Mouse (Mus musculus) right cerebral cortex, adult 18-20 months (tissue): Measurements from ENCODE around the gene Abhd4.

ENCODE experiments used
- DNase-seq: peaks from one replicate; pipeline ENCODE4 v3.0.0; 2022; ENCODE audit warnings: mixed read lengths

Gene Abhd4

DNA sequence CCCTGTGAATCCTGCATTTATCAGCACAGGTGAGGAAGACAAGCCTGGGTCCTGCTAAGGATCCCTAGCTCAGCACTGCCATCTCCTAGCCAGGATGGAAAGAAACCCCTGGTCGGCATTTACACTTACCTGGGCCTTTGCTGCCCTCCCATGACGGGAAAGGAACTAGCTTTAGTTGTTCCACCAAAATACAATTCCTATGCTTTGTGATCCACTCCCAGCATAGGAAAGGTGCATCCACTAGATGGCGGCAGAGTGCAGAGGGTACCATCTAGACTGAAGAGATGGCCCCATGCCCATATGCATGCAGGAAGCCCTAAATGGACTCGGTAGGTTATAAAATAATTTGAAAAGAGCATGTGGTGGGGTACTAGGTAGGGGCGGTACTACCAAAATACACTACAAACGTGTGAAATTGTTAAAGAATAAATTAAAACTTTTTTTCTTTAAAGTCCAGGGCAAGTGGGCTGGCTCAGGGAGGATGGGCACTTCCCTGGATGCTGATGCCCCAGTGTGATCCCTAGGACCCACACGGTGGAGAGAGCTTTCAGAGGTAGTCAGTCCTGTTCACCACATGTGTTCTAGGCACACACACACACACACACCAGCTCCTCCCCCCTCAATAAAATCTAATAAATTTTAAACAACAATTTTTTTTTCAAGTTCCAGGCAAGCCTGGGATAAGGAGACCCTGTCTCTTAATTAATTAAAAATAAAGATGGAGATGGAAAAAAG lies 14.8 kb upstream of the Abhd4 start:
- peak; percentile 77 for DNase-seq

DNA sequence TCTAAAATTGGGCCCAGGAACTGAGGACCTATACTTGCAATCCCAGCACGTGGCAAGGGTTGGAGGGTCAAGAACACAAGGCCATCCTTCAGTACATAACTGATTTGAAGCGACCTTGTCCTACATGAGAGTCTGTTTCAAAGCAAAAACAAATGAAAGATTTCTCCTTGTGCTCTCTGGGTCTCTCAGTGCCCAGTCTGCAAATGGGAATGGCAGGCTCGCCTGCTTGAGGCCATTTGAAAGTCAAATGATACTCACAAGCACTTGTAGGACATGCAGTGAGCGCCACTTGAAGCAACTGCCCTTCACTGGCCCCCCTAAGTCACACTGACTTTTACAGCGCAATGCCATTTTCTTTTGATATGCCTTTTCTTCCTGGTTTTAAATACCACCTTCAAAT lies 13.4 kb upstream of the Abhd4 start:
- no peak for DNase-seq

DNA sequence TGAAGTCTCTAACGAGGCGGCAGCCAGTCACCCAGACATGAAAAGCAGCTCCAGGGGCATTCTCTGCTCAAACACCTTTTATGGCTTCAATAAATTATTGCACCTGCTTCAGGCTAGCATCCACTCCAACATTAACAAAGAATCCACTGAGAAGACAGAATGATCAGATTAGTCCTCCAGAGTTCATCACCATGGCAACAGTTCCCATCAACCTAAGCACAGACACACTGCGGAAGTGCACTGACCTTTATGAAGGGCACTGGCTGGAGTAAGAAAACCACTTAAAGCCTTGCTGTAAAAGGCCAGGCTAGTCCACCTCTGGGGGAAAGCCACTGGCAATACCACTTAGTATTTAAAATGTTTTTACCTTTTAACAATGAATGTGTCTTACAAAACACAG lies 9.8 kb upstream of the Abhd4 start:
- DNase-seq: no peak

DNA sequence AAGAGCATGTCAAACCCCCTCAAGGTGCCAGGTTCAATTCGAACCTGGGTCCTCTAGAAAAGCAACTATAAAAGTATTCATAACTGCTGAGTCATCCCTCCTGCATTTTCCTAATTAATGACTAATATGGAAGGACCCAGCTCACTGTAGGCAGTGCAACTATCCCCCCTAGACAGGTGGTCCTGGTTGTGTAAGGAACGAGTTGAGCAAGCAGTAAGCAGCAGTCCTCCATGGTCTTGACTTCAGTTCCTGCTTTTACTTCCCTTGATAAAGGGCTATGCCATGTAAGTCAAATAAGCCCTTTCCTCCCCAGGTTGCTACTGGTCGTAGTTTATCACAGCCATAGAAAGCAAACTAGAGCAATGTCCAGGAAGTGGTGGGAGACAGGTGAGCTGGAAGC lies 7.8 kb upstream of the Abhd4 start:
- DNase-seq: no peak

DNA sequence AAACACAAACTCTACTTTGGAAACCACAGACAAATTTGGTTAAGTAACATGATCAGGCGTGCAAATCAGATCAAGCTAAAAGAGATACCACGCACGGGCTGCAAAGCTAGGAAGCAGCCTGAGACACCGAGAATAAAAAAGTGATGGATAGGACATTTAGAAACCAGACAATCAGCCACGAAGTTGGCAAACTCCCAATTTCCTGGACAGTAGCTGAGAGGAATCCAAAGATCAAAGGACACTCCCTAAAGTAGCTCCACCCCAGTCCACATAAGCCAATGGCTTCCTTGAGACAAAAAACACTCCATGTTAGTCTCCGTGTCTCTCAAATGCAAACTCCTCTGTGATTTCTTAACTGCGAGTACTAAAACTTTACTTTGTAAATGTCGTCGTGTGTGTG lies 4.7 kb upstream of the Abhd4 start:
- DNase-seq: no peak

DNA sequence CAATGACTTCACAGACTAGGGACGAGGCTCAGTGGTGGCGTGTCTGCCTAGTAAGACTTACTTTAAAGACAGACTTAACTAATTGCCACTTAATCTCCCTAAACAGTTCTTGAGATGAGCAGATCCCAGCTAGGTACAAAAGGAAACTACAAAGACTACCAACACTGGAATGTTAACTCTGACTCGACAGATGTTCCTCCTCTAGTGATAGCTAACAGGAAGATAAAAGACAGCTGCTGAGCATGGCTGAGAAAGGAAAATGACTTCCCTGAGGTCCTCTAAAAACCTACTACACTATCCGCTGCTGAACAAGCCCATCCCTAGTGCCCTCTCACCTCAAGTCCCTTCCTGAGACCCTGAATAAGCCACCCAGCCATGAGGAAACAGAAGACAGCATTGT lies 3.9 kb upstream of the Abhd4 start:
- no peak for DNase-seq

DNA sequence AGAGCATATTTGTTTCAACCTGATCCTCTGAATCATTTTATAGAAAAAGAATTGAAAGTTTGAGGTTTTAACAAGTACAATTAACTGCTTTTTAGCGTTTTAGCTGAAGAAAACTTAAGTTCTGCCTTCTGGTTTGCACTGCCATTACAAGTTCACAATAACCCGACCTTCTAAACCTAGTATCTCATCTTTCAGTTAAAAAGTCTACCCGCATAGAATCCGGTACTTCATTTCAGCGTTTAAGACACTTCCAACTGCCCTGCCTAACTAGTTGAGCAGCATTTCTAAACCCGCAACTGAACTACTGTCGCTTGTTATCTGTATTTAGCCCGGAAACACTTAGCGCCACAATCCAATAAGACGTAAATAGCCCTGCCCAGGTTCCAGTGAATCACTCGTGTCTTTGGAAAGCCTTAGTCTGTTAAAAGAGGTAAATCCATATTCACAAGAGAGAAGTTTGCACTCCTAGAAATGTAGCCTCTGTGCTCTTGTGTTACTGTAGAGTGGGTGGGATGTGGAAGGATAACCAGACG lies 748 bp downstream of the Abhd4 start:
- DNase-seq: no peak

DNA sequence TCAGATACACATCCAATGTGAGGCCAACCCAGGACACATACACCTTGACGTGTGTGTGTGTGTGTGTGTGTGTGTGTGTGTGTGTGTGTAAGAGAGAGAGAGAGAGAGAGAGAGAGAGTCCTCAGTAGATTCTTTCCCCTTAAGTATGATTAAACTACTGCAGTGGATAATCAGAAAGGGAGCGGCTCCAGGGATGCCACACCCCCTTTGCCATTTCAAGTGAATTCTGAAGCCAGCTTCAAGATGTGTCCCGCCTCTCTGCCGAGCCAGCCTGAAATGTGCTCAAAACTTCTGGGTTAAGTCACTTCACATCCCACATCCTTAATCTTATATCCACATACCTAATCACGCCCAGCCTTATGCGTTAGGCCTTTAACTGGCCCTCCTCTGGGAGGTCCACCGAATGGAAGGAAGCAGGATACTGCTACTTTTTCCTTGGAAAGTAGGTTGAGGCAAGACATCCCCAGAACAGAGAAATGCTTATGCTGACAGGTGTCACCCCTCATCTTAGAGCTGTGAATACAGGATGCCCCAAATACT lies 4.2 kb downstream of the Abhd4 start:
- DNase-seq: no peak

DNA sequence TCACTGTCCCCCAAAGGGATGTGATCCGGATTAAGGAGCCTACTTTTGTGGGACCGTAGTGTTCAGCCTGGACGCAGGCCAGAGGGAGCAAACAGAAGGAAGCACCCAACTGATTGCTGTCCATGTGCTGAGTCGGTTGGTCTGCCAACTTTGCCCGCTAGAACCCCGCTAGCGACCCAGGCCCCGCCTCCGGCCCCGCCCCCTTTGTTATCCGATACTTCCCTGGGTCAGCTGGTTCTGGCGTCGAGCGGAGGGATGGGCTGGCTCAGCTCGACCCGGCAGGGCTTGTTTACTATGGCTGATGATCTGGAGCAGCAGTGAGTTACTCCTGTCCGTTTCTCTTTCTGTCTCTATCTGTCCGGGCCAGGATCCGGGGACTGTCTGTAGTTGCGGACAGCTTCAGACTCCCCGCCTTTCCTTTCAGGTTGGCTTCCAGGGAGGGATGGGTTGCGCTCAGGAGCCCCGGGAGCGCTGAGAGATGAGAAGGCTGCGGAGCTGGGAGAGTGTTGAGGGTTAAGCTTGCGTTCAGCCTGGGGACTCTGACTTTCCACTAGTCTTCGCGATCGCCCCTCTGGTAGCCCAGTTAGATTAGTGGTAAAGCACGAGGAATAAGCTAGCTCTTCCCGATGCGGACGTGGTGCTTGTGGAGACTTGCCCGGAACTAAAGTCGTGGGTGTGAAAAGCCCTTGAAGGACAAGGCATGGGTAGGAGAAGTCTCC lies 5.2 kb downstream of the Abhd4 start:
- DNase-seq: peak; percentile 86

DNA sequence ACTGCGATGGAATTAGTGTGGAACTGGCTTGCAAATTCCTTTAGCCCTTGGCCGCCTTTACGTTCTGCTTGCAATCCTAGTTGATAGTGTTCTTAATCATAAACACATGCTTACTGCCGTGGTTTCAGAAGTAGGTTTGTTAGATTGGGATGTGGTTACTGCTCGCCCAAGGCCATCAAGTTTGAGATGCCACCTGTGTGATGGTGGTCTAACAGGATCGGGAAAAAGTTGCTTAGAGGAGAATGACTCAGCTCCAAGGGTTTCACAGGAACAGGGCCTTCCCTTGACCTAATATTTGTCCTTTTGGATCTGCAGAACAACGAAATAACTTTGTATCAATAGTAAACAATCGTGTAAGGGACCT lies 5.7 kb downstream of the Abhd4 start:
- DNase-seq: no peak

DNA sequence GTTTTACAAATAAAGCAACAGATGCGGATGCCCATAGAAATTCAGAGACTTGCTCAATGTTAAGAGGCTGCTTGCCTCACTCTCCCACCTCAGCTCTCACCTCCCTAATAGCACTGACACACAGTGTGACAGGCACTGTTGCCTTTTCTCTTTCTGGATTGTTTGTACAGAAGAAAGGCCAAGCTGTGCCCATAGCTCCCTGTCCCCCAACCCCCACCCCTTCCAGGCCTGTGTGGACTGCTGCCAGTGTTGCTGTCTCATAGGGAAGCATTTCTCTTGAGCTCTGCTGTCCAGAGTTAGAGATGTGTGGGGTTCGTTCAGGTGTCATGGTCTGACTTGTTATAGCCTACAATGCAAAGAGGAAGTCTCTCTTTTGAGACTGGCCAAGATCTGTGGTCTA lies 6.2 kb downstream of the Abhd4 start:
- no peak for DNase-seq

DNA sequence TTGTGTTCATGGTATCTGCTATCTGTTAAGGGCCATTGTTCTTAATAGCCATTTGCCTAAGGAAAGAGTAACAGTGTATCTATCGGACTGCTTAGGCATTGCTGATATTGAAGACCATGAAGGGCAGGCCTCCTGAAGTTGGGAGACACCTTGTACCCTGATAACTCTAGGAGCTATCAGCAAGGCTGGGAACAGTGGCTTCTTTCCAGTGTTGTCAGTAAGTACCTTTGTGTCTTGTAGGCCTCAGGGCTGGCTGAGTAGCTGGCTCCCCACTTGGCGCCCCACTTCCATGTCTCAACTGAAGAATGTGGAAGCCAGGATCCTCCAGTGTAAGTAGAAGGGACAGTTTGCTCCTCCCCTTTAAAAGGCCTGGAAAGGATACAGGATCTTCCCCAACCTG lies 7.4 kb downstream of the Abhd4 start:
- no peak for DNase-seq

DNA sequence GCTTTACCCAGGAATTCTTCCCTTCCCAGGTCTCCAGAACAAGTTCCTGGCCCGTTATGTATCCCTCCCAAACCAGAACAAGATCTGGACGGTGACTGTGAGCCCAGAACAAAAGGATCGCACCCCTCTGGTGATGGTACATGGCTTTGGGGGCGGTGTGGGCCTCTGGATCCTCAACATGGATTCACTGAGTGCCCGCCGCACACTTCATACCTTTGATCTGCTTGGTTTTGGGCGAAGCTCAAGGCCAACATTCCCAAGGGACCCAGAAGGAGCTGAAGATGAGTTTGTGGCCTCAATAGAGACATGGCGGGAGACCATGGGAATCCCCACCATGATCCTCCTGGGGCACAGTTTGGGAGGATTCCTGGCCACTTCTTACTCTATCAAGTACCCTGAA lies 8.6 kb downstream of the Abhd4 start:
- no peak for DNase-seq

DNA sequence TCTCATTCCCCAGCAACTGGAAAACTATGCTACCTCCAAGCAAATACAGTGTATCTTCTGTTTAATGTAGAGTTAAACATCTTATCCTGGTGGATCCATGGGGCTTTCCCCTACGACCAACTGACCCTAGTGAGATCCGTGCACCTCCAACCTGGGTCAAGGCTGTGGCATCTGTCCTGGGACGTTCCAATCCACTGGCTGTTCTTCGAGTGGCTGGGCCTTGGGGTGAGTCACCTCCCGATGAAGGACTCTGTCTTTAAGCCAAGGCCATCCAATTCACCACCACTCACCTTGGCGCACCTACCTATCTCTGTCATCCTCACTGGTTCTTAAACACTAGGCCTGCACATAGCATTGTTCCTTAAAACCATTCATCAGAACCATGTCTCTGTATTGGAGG lies 9.1 kb downstream of the Abhd4 start:
- DNase-seq: no peak

DNA sequence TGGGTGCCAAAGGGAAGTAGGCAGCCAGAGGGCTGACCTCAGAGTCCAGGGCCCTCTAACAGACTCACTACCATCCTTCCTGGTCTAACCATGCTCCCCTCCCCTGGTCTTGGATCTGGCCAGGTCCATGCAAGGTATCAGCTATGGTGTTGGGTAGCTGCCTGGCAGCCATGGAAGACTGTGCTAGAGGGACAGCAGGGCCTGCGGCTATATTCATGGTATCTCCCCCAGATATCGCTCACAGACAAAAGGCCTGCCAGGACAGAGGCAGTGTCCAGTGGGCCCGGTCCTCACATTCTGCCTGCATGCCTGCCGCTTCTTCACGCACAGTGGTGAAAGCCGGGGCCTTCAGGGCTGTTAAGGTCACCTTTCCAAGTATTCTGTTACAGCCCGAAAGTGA lies 10.2 kb downstream of the Abhd4 start:
- no peak for DNase-seq

DNA sequence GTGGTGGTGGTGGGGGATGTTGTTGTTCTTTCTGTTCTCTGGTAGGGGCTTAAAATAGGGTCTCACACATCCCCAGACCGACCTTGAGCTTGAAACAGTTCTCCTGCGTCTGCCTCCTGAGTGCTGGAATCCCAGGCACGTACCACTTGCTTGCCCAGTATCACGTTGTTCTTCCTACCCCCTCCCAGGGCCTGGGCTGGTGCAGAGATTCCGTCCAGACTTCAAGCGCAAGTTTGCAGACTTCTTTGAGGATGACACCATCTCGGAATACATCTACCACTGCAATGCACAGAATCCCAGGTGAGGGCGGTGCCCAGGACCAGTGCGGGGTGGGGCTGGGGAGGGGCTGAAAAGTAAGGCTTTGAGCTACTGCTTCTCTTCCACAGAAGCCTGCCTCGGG lies 11.1 kb downstream of the Abhd4 start:
- DNase-seq: no peak

DNA sequence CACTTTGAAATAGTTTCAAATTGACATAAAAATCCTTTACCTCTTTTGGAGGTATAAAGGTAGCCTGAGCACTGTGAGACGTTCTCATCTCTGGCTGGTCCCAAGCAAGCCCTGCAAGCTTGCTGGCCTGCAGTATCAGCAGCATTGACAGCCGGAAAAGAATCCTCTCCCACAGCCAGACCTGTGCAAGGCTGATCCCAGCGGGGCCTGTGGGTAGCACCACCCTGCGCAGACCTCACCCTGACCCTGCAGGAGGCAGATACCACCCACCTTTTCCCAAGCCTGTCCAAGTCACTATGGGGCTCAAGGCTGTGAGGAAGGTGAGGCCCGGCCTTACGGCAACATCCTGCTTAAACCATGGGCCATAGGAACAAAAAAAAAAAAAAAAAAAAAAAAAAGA lies 12.0 kb downstream of the Abhd4 start:
- DNase-seq: no peak

DNA sequence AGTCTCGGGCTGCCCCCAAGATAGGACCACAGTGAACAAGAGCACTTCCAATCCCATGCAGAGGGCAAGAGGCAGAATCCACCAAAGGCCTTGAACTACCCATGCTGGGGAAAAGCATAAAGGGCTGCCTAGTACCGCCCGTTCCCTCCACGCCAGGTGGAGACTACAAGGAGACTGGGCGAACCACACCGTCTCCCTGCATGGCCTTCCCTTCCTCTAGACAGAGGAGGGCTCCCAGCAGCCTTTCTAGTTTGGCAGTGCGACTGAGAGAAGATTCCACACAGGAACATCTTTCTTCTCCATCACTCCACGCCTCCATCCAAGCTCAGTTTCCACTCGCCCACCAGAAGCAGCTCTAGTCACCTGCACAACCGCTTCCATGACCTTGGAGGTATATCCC lies 14.0 kb downstream of the Abhd4 start:
- no peak for DNase-seq

DNA sequence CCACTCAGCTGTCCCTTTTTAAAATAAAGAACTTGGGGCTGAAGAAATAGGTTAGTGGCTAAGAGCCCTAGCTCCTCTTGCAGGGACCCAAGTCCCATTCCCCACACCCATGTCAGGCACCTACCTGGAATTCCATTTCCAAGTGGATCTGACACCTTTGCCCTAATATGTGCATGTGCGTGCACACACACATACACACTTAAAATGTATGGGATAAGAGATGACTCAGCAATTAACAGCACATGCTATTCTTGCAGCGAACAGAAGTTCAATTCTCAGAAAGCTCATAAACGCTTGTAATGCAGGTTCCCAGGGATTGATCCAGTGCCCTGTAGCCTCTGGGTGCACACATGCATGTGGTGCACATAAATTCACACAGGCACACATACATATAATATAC lies 15.6 kb downstream of the Abhd4 start:
- DNase-seq: no peak

DNA sequence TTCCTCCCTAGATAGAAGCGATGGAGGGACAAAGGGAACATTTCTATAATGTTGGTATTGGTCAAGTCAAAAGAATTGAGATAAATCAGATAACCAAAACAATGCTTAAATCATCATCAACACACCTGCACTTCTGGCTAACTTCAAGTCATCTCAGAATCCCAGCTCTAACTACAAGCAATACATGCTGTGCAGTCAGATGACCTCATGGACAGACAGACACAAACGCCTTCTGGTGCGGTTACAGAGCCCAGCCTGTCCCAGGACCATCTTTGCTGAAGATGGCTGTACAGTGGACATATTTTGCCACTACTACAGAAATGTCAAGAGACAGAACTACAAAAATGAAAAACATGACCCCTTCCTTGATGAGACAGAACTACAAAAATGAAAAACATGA lies 16.4 kb downstream of the Abhd4 start:
- no peak for DNase-seq

DNA sequence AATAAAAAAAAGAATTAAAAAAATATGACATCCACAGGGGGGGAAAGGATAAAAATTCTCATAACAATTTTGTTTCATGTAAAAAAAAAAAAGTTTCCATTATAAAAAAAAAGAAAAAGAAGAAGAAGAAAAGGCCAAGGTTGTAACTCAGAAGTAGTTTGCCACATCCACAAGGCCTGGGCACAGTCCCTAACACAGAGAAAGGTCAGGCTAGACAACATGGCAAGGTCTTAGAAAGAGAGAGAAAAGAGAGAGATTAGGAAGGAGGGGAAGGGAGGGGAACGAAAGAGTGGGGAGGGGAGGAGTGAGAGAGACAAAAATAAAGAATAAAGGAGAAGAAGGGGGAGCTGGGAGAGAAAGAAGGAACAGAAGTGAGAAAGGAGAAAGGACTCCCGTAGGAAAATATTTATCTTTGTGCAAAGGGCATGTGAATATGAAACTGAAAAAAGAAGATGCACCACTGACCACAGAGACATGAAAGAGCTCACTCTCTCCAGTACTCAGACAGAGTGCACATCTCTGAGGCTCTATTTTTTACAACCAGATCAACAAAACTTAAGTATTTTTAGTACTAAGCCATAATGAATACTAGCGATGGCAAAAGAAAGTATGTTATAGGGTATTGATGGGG lies 18.1 kb downstream of the Abhd4 start:
- no peak for DNase-seq

DNA sequence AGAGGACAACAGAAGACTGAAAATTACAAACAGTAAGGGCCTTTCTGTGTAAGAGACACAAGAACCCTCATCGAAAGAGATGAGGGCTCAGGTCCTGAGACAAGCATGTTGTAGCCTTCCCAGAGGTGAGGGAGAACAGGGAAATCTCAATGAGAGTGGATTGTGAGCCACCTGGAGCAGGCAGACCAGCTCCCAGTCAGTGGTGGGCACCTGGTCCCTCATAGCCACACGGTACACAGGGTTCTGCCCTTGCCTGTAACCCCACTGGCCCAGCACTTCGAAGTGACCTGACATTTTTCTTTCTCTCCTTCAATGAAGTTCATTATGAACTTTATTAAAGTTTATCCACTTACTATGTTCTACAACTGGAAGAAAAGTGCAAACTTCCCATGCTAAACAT lies 18.7 kb downstream of the Abhd4 start:
- no peak for DNase-seq

DNA sequence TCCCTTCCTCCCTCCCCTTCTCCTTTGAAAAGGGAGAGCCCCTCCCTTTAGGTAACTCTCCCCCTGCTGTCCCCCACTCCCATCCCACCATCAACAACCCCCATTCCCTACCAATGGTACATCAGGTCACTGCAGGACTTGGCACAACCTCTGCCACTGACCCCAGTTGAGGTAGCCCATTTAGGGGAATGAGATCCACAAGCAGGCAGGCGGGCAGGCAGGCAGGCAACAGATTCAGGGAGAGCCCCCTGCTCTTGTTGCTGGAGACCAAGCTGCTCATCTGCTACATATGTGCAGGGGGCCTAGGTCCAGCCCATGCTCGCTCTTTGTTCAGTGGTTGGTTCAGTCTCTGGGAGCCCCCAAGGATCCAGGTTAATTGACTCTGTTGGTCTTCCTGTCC lies 22.5 kb downstream of the Abhd4 start:
- DNase-seq: no peak

DNA sequence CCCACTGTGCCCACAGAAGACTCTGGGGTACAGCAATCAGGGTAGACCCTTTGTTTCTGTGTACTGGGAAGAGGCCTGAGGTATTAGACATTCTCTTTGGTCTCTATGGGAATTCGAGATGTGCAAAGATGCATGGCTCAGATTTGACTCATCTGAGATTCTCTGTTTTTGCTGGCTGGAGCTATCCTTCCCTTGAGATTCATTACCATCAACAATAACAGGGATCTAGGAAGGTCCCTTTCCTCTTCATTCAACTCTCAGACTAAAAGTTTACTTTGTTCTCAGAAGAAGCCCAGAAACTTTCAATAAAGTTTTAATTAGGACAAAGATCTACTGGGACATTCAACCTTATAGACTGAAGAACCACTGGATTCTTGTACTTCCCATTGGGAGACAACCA lies 30.9 kb downstream of the Abhd4 start, which contains the start of gene Olfr49:
TSS of gene Olfr49 (minus strand) at position 101 of the 400 bp plus-strand sequence.
- no peak for DNase-seq
